Mouse (Mus musculus) megakaryocyte, embryonic 14.5 days (primary cell): ENCODE results near the gene Cd70.

Experiments
- FLI1 ChIP-seq: IDR thresholded peaks from 2 replicates; pipeline ENCODE4 v1.6.1; 2012; ENCODE audit warnings: low read length, inconsistent platforms, mixed read lengths
- GATA1 ChIP-seq: IDR thresholded peaks from 3 replicates; pipeline ENCODE4 v1.6.1; 2012; ENCODE audit warnings: mixed read lengths, low read length, inconsistent platforms, borderline replicate concordance

- TF ChIP-seq GATA1 = no peak
- TF ChIP-seq FLI1 = no peak
Measured at GRCm38 (mm10) chr17:57185641-57186040, 36.1 kb upstream of the Cd70 start.
